Mouse (Mus musculus): ENCODE measurements at regions not wholly inside any gene's neighbourhood (a gene's known extent, or its start where the extent isn't known, plus 50 kb on each side); places are given as distances from the start of the nearest gene placed in this dataset.

GRCm38 (mm10) chr13:28604016-28604415, 346.7 kb downstream of the Gm11361 start:
- H3K79me2 ChIP-seq (ENCODE audit: control insufficient read depth, insufficient read depth, low read length, poor library complexity), result no peaks in the 10 kb centered on the region
- no peak for DNase-seq (ENCODE audit: low read depth, low spot score)
- H3K9me3 ChIP-seq (replicated peaks; ENCODE audit: insufficient read depth, low read length), result no peaks in the 10 kb centered on the region
- H3K4me1 ChIP-seq (ENCODE audit: control insufficient read depth in 1 of 2, insufficient read depth in 2 of 2, low read length in 2 of 2), result no peaks in the 10 kb centered on the region
- no peaks in the 10 kb centered on the region for H3K27me3 ChIP-seq (ENCODE audit: control insufficient read depth in 1 of 2, insufficient read depth in 2 of 2, low read length in 2 of 2)
- H3K27ac ChIP-seq (ENCODE audit: control insufficient read depth, low read depth, low read length), result no peak overlapping the region
- H3K4me3 ChIP-seq (ENCODE audit: control insufficient read depth in 1 of 2, insufficient read depth in 1 of 2, low read depth in 2 of 2, low read length in 2 of 2), result no peak overlapping the region
- H3K9ac ChIP-seq (ENCODE audit: control insufficient read depth, low read depth, low read length, poor library complexity, severe bottlenecking), result no peak overlapping the region
- TF ChIP-seq UBTF (IDR thresholded peaks at IDR 0.05; ENCODE audit: borderline replicate concordance, insufficient read depth, low read depth, low read length), result no peak
- no peak for TF ChIP-seq HCFC1 (IDR thresholded peaks at IDR 0.05; ENCODE audit: low read depth, low read length)
- no peaks in the 10 kb centered on the region for H3K36me3 ChIP-seq (ENCODE audit: control insufficient read depth in 1 of 2, insufficient read depth in 2 of 2, low read length in 2 of 2)

- Histone ChIP-seq H3K4me1 (ENCODE audit: control insufficient read depth in 1 of 2, insufficient read depth in 2 of 2, low read length in 2 of 2) (no peaks in the 10 kb centered on the region), H3K9me3 (replicated peaks; ENCODE audit: insufficient read depth, low read length) (no peaks in the 10 kb centered on the region), H3K4me3 (ENCODE audit: control insufficient read depth in 1 of 2, insufficient read depth in 1 of 2, low read depth in 2 of 2, low read length in 2 of 2) (no peak overlapping the region), H3K9ac (ENCODE audit: control insufficient read depth, low read depth, low read length, poor library complexity, severe bottlenecking) (no peak overlapping the region), H3K79me2 (ENCODE audit: control insufficient read depth, insufficient read depth, low read length, poor library complexity) (no peaks in the 10 kb centered on the region), H3K27ac (ENCODE audit: control insufficient read depth, low read depth, low read length) (no peak overlapping the region), H3K36me3 (ENCODE audit: control insufficient read depth in 1 of 2, insufficient read depth in 2 of 2, low read length in 2 of 2) (no peaks in the 10 kb centered on the region), H3K27me3 (ENCODE audit: control insufficient read depth in 1 of 2, insufficient read depth in 2 of 2, low read length in 2 of 2) (no peaks in the 10 kb centered on the region)
- DNase-seq (ENCODE audit: low read depth, low spot score), result no peak
- TF ChIP-seq CTCF (IDR thresholded peaks at IDR 0.05 in 2 of 3, conservative IDR thresholded peaks at IDR 0.05 in 1 of 3; ENCODE audit: control insufficient read depth in 1 of 3, insufficient read depth in 1 of 3, low read depth in 2 of 3, low read length in 3 of 3, poor library complexity in 1 of 3, severe bottlenecking in 1 of 3), result no peak
- no peak for TF ChIP-seq MAZ (IDR thresholded peaks at IDR 0.05; ENCODE audit: low read depth, low read length)
- TF ChIP-seq UBTF (IDR thresholded peaks at IDR 0.05; ENCODE audit: borderline replicate concordance, insufficient read depth, low read depth, low read length), result no peak
- no peak for TF ChIP-seq MXI1 (IDR thresholded peaks at IDR 0.05; ENCODE audit: low read depth, low read length)
- no peak for TF ChIP-seq ZC3H11A (IDR thresholded peaks at IDR 0.05; ENCODE audit: low read depth, low read length)
These were observed 343.5 kb downstream of the Gm11361 start for GRCm38 (mm10) chr13:28600792-28601191.

GRCm38 (mm10) chr13:28596367-28596766, 339.0 kb downstream of the Gm11361 start:
- Histone ChIP-seq H3K27ac (ENCODE audit: control insufficient read depth, low read depth, low read length) (no peak overlapping the region), H3K36me3 (ENCODE audit: control insufficient read depth in 1 of 2, insufficient read depth in 2 of 2, low read length in 2 of 2) (no peaks in the 10 kb centered on the region), H3K27me3 (ENCODE audit: control insufficient read depth in 1 of 2, insufficient read depth in 2 of 2, low read length in 2 of 2) (no peaks in the 10 kb centered on the region), H3K4me3 (ENCODE audit: control insufficient read depth in 1 of 2, insufficient read depth in 1 of 2, low read depth in 2 of 2, low read length in 2 of 2) (no peak overlapping the region), H3K9ac (ENCODE audit: control insufficient read depth, low read depth, low read length, poor library complexity, severe bottlenecking) (no peak overlapping the region), H3K4me1 (ENCODE audit: control insufficient read depth in 1 of 2, insufficient read depth in 2 of 2, low read length in 2 of 2) (no peaks in the 10 kb centered on the region), H3K9me3 (replicated peaks; ENCODE audit: insufficient read depth, low read length) (no peaks in the 10 kb centered on the region), H3K79me2 (ENCODE audit: control insufficient read depth, insufficient read depth, low read length, poor library complexity) (no peaks in the 10 kb centered on the region)
- no peak for DNase-seq (ENCODE audit: low read depth, low spot score)
- TF ChIP-seq UBTF (IDR thresholded peaks at IDR 0.05; ENCODE audit: borderline replicate concordance, insufficient read depth, low read depth, low read length), result no peak
- no peak for TF ChIP-seq MAFK (IDR thresholded peaks at IDR 0.05; ENCODE audit: borderline replicate concordance, low read depth, low read length)
- TF ChIP-seq ZC3H11A (IDR thresholded peaks at IDR 0.05; ENCODE audit: low read depth, low read length), result no peak
- TF ChIP-seq MYB (IDR thresholded peaks at IDR 0.05; ENCODE audit: low read depth, low read length), result no peak
- no peak for TF ChIP-seq POLR2A (IDR thresholded peaks at IDR 0.05; ENCODE audit: control insufficient read depth in 1 of 2, insufficient read depth in 1 of 2, low read depth in 1 of 2, low read length in 2 of 2, poor library complexity in 1 of 2)
- TF ChIP-seq USF1 (IDR thresholded peaks at IDR 0.05; ENCODE audit: low read depth, low read length), result no peak
- TF ChIP-seq ZKSCAN1 (IDR thresholded peaks at IDR 0.05; ENCODE audit: low read depth, low read length), result no peak
- TF ChIP-seq JUND (IDR thresholded peaks at IDR 0.05; ENCODE audit: low read depth, low read length), result no peak
- no peak for TF ChIP-seq TBP (IDR thresholded peaks at IDR 0.05; ENCODE audit: low read depth, low read length)

Data from MEL (cell line).